Mouse (Mus musculus) thymus, adult 18-20 months (tissue): ENCODE results near the gene Nat8f1.
A peak's percentile ranks its signal among the peaks of the same experiment; 100 is the strongest.
"Not testable (repeated sequence)": the region's sequence is repeated elsewhere in the genome, so short reads cannot be mapped to it uniquely, and the experiment has no call there.

Source experiments
- DNase-seq, 2 experiments: peaks; one replicate each; pipeline ENCODE4 v3.0.0; 2022; ENCODE audit warnings: mixed read lengths in 2 of 2

Gene Nat8f1

DNA sequence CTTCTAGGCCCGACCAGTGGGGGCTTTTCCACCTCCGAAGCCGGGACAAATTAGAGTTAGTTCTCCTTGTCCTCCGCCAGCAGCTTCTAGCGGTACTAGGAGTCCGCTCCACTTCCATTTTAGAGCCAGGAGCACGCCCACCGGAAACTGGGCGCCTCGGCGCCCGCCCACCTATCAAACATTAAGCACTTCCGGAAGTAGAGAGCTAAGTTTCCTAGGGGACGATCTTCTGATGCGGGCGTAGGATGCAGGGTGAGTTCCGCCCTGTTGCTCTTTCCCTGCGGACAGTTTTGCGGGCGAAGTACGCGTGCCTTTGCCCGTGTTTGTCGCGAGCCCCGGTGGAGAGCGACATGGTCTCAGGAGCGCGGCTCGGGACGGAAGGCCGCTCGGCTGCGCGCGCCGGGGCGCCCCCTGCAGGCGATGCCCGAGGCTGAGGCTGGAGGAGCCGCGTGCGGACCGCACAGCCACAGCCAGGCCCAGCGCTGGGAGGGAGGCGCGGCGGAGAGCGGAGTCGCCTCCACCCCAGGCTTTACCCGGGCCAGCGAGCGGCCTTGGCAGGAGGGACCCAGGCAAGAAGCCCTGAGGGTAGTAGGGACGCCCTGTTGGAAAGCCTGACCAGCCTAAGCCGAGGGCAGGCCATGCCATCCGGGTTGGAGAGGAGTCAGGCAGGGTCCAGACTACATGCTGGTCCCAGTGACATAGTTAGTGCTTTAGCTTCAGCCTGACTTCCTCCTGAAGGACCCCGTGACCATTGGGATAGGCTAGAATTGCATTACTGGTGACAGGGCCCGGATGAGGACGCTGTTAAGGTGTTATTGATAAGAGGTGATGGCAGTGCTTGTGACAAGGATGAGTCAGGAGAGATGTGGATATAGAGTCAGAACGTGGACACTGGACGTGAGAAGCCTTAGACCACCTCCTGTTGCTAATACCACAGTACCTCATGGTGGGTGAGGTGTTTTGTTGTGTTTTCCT lies at the start of gene Nat8f1:
Gene Nat8f1 (minus strand): TSS at position 149 of the 975 bp plus-strand sequence.
- peak; percentile 74 to 80 for DNase-seq

DNA sequence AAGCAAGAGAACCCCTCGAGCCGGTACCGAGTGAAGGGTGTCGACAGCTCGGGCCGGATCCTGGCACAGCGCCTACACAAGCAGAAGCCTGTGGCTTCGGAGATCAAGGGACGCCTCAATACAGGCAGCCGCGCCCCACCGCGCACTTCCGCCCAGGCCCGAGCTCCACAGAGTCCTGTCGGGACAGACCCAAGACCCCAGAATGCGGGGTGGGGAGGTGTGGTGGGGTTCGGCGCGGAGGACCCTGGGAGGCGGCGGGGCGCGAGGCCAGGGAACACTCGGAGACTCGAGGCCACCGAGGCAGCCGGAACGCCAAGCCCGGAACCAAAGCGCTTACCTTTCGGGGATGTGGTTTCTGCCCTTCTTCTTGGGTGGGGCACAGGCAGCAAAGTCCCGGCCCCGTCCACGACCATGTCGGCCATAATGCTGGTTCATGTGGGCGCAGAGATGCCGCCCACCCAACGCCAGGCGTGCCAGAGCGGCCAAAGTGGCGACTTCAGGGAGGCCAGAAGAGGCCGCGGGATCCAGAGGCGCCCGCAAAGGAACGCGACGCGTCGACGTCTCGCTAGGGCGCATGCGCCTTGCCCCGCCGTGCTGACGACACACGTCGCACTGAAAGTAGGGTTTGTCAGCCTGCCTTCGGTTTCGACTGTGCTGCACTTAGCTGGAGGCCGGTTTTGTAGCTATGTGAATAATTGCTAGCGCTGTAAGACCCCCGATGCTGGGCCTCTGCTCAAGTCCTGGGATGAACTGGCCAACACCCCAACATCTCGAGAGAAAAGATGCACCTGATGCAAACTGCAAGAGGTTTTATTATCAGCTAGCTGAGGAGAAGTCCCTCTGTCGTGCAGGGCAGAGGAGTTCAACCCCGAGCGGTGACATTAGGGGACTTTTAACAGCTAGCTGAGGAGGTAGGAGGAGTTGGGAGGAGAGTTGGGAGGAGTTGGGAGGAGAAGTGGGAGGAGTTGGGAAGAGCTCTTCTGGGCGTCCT lies 45.9 kb upstream of the Nat8f1 start, which contains the start of gene Dusp11:
Gene Dusp11 (minus strand): TSS at position 567 of the 991 bp plus-strand sequence.
- DNase-seq = peak; percentile 86 to 88

DNA sequence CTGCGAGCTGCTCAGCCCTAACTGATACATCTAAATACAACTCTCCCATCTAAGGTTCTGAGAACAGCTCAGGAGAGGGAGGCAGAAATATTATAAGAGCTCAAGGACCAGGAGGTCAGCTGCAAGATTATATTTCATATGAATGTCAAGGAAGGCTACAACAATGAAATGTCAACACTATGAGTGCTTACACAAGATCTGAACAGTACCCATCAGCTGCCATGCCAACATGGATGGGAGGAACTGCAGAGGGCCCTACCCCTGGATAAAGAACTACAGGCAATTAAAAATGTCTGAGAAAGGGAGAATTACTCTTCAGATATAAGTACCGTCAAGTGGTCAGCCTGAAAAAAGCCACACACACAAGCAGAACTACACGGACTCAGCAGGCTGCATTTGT lies 42.1 kb upstream of the Nat8f1 start:
- no peak for DNase-seq

- DNase-seq = no peak
Observed at GRCm38 (mm10) chr6:85948549-85948948, 33.1 kb upstream of the Nat8f1 start.

- no peak for DNase-seq
Observed at GRCm38 (mm10) chr6:85942469-85942868, 27.0 kb upstream of the Nat8f1 start.

DNA sequence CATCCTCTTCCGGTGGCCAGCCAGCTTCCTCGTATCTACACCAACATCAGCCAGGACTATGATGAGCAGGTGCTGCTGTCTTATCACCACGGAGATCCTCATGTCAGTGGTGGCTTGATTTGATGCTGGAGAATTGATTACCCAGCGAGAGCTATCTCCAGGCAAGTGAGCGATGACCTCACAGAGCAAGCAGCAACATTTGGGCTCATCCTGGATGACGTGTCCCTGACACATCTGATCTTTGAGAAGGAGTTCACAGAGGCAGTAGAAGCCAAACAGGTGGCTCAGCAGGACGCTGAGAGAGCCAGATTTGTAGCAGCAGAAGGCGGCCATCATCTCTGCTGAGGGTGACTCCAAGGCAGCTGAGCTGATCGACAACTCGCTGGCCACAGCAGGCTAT lies 23.2 kb upstream of the Nat8f1 start:
- no peak for DNase-seq

DNA sequence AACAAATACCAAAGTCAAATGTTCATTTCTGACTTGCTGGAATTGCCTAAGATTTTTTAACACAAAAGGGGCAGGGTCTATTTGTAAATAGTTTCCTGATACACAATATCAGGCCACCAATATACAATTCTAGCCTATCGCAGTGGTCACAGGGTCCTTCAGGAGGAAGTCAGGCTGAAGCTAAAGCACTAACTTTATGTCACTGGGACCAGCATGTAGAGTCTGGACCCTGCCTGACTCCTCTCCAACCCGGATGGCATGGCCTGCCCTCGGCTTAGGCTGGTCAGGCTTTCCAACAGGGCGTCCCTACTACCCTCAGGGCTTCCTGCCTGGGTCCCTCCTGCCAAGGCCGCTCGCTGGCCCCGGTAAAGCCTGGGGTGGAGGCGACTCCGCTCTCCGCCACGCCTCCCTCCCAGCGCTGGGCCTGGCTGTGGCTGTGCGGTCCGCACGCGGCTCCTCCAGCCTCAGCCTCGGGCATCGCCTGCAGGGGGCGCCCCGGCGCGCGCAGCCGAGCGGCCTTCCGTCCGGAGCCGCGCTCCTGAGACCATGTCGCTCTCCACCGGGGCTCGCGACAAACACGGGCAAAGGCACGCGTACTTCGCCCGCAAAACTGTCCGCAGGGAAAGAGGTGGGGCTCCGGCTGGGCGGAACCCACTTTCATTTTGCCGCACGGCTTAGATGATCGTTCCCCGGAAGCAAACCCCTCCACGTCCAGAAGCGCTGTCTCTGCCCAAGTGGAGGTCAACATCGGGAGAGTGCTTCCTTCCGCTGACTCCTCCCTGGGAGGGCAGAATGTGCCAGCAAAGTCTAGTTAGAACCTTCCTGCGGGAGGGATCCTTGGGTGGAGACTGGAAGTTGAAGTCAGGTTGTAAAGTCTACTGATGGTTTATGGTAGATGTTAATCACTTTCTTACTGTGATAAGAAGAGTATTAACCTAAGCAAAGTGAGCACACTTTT lies 21.3 kb upstream of the Nat8f1 start:
- peak; percentile 59 to 60 for DNase-seq

DNA sequence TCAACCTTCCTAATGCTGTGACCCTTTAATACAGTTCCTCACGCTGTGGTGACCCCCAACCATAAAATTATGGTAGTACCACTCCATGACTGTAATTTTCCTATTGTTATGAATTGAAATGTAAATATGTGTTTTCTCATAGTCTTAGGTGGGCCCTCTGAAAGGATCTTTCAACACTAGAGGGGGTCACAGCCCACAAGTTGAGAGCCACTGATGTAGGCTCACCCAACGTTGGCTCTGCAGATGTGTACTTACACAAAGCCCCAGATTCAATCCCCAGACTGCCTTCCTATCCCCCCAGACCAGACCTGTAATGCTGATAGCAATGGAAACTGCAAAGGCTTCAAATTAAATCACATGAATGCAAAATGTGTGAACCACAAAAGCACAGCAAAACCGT lies 20.2 kb upstream of the Nat8f1 start:
- no peak for DNase-seq

GRCm38 (mm10) chr6:85934047-85934446 lies 18.6 kb upstream of the Nat8f1 start:
- DNase-seq = no peak

DNA sequence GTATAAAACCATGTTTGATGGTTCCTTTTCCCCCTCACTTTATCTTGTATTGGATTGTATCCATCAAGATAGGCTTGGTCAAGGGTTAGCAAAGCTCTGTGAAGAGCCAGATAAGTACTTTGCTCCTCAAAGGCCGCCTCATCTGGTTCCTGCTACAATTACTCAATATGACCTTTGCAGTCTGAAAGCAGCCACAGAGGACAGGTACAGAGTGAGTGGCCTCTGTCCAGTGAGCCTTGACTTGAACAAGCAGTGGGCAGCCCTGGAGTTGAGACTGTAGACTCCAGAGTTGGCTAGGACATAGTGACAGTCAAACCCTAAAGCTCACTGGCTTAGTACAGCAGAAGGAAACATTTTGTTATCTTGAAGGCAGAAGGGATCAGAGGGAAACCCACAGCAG lies 13.8 kb upstream of the Nat8f1 start:
- DNase-seq = no peak

GRCm38 (mm10) chr6:85927476-85928464 lies 12.3 kb upstream of the Nat8f1 start:
- DNase-seq = no peak

DNA sequence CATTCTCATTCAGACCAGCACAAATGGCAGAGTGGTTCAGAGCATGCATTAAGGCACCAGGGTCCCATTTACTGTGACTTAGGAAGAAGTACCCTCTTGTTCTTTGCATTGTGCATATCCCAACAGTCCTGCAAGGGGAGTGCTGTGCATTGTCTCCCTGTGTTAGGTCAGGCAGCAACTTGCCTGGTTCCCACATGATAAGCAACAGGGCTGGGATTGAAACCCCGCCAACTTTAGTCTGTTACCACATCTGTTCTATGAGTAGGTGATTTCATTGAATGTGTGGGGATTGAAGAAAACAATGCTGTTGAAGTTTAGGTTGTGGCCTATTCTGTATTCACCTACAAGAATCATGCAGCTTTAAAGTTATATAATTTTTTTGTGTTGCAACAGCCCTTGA lies 11.2 kb upstream of the Nat8f1 start:
- DNase-seq = no peak

- DNase-seq = no peak
Observed at GRCm38 (mm10) chr6:85923643-85924042, 8.2 kb upstream of the Nat8f1 start.

- no peak for DNase-seq
Observed at GRCm38 (mm10) chr6:85919401-85919800, 3.9 kb upstream of the Nat8f1 start.

- DNase-seq = not testable (repeated sequence)
Observed at GRCm38 (mm10) chr6:85918341-85918740, 2.9 kb upstream of the Nat8f1 start.

GRCm38 (mm10) chr6:85916596-85916995 lies 1.1 kb upstream of the Nat8f1 start:
- no peak for DNase-seq

GRCm38 (mm10) chr6:85915141-85915538 lies 347 bp downstream of the Nat8f1 start:
- DNase-seq = no peak

GRCm38 (mm10) chr6:85911587-85911986 lies 3.9 kb downstream of the Nat8f1 start, which contains the start of gene Tprkb:
Gene Tprkb (plus strand): TSS chr6:85911865.
- no peak for DNase-seq

DNA sequence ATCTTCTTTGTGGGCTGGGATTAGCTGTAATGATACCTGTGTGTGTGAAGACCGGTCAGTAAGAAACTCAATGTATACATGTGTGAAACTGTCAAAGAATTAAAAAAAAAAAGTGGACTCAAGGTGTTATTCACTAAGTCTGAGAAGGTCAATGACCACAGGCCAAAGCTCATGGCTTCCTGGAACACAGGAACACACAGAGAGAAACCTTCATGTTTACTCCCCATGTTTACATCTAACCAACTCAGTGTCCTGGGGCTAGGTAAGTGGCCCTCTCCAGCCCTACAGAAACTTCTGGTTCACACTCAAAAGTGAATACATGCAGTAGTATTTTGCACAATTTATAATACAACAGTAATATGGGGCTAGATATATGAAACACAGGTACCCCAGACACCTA lies 5.8 kb downstream of the Nat8f1 start:
- DNase-seq = no peak

GRCm38 (mm10) chr6:85908341-85908740 lies 7.1 kb downstream of the Nat8f1 start:
- DNase-seq = no peak
